Mouse (Mus musculus) brain, adult 2 months (tissue): ENCODE measurements around the gene Lxn.

Experiments
- DNase-seq: peaks from one replicate; pipeline ENCODE4 v3.0.0; 2011; ENCODE audit warnings: low read depth, low spot score

Lxn gene

GRCm38 (mm10) chr3:67462015-67462414 is 1.7 kb downstream of the Lxn start:
- no peak for DNase-seq

GRCm38 (mm10) chr3:67459881-67460280 is 3.8 kb downstream of the Lxn start:
- no peak for DNase-seq

GRCm38 (mm10) chr3:67450601-67451210 is 13.0 kb downstream of the Lxn start:
- DNase-seq: peak; percentile 24

- peak; percentile 45 for DNase-seq
These were observed 14.1 kb downstream of the Lxn start for GRCm38 (mm10) chr3:67449660-67450059.

- no peak for DNase-seq
These were observed 16.6 kb downstream of the Lxn start for GRCm38 (mm10) chr3:67447143-67447542.

- no peak for DNase-seq
These were observed 29.7 kb downstream of the Lxn start for GRCm38 (mm10) chr3:67434011-67434410.

- DNase-seq: peak; percentile 96
These were observed 33.7 kb downstream of the Lxn start, which contains the start of gene Gfm1 for GRCm38 (mm10) chr3:67429999-67430380. Gene Gfm1 (plus strand): TSS chr3:67430096.

- DNase-seq: no peak
These were observed 34.3 kb downstream of the Lxn start for GRCm38 (mm10) chr3:67429338-67429998.
